Mouse (Mus musculus) bone marrow macrophage, adult 2 months (primary cell): ENCODE results near the gene Adamts7.

Source experiments
- CTCF ChIP-seq: IDR thresholded peaks from 2 replicates; pipeline ENCODE4 v1.5.1; 2012; ENCODE audit warnings: low read depth, mild to moderate bottlenecking, low read length, moderate library complexity
- POLR2A ChIP-seq: IDR thresholded peaks from 2 replicates; pipeline ENCODE4 v1.6.1; 2012; ENCODE audit warnings: mild to moderate bottlenecking, low read depth, low read length, borderline replicate concordance

GRCm38 (mm10) chr9:90179409-90179808, 16.5 kb downstream of the Adamts7 start:
- TF ChIP-seq CTCF (no peak), POLR2A (no peak)
